Mouse (Mus musculus) thymus, adult 18-20 months (tissue): Measurements from ENCODE around the gene Prr7.
A peak's percentile ranks its signal among the peaks of the same experiment; 100 is the strongest.

Source experiments
- DNase-seq, 2 experiments: peaks; one replicate each; pipeline ENCODE4 v3.0.0; 2022; ENCODE audit warnings: mixed read lengths in 2 of 2

Gene Prr7

GRCm38 (mm10) chr13:55449205-55449604 lies 14.9 kb upstream of the Prr7 start:
- DNase-seq = peak in 1 of 2 experiments; percentile 55

GRCm38 (mm10) chr13:55449679-55450441 lies 14.2 kb upstream of the Prr7 start:
- DNase-seq = peak; percentile 73 to 81

GRCm38 (mm10) chr13:55450511-55450980 lies 13.5 kb upstream of the Prr7 start:
- DNase-seq = no peak

GRCm38 (mm10) chr13:55451296-55451695 lies 12.8 kb upstream of the Prr7 start:
- DNase-seq = no peak

- no peak for DNase-seq
Observed at GRCm38 (mm10) chr13:55451785-55452549, 12.1 kb upstream of the Prr7 start.

- peak in 1 of 2 experiments; percentile 7 for DNase-seq
Observed at GRCm38 (mm10) chr13:55462965-55463364, 1.1 kb upstream of the Prr7 start.

GRCm38 (mm10) chr13:55463399-55464026 lies 554 bp upstream of the Prr7 start:
- DNase-seq = peak in 1 of 2 experiments; percentile 18

GRCm38 (mm10) chr13:55465184-55465583 lies 1.1 kb downstream of the Prr7 start:
- DNase-seq = no peak

GRCm38 (mm10) chr13:55465830-55466440 lies 1.9 kb downstream of the Prr7 start:
- DNase-seq = no peak

- no peak for DNase-seq
Observed at GRCm38 (mm10) chr13:55468851-55469560, 4.9 kb downstream of the Prr7 start.

- DNase-seq = no peak
Observed at GRCm38 (mm10) chr13:55470372-55470771, 6.3 kb downstream of the Prr7 start.

GRCm38 (mm10) chr13:55471156-55471818 lies 7.2 kb downstream of the Prr7 start:
- peak; percentile 71 to 75 for DNase-seq

- DNase-seq = no peak
Observed at GRCm38 (mm10) chr13:55471819-55472131, 7.7 kb downstream of the Prr7 start.

GRCm38 (mm10) chr13:55472132-55473022 lies 8.3 kb downstream of the Prr7 start:
- DNase-seq = no peak

- DNase-seq = no peak
Observed at GRCm38 (mm10) chr13:55473076-55473831, 9.2 kb downstream of the Prr7 start.

- DNase-seq = no peak
Observed at GRCm38 (mm10) chr13:55473961-55474360, 9.9 kb downstream of the Prr7 start.

GRCm38 (mm10) chr13:55474621-55475069 lies 10.6 kb downstream of the Prr7 start:
- no peak for DNase-seq

- no peak for DNase-seq
Observed at GRCm38 (mm10) chr13:55475750-55476149, 11.7 kb downstream of the Prr7 start.

- DNase-seq = no peak
Observed at GRCm38 (mm10) chr13:55476256-55476655, 12.2 kb downstream of the Prr7 start.

GRCm38 (mm10) chr13:55477492-55477891 lies 13.4 kb downstream of the Prr7 start:
- DNase-seq = no peak
